Mouse (Mus musculus): ENCODE results near the gene Olfr1357. TPM values are rescaled to one million over a fixed set of nuclear protein-coding genes. Genes with fewer than 3 reads are reported as not detected.

Olfr1357 gene
- polyA plus RNA-seq, 1 experiment from 2014 or later: not detected

DNA sequence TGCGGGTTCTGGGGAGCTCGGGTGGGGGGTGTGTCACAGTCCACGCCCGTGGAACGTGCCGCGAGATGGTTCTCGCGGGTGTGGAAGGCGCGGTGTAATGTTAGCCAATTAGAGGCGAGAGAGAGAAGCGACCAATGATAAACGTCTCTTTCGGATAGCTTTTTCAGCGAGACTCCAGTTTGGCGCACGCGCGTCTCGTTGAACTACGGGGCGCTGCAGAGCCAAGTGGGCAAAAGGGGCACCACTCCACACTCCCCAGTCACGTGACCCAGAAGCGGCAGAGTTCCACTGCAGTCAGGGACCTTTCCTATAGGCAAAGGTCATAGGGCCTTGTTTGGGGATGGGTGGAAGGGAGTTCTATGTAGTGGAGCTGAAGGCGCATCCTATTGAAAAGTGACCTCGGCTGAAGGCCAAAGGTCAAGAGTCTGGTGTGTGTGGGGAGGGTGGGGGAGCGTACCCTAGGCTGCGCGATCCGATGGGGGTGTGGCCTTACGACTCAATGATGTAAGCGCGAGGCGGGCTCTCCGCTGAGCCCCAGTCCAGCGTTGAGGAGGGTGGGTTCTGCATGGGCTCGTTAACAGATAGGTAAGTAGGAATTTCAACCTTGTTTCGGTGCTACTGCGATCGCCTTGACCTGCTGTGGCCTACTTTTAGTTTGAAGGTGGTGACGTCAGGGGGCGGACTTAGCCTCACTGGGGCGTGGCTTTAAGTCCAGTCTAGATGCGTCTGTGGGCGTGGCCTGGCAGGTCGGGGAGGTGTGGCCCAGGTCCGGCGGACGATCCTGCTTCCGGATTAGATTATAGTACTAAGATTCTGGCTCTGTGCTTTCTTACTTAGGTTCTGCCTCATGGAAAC, 43.4 kb downstream of the Olfr1357 start, which contains the start of gene Ilvbl:
Gene Ilvbl (plus strand): TSS at position 97 of the 855 bp plus-strand sequence.
- Histone ChIP-seq H3K4me2 (ENCODE audit: low read depth, low read length) (peak within 1 kb of the TSS; percentile 80), H3K4me1 (ENCODE audit: control insufficient read depth, insufficient read depth, low read length) (peaks cover 6% of the 10 kb centered on the region; the same call in 1 of the 2 replicates), H3K36me3 (ENCODE audit: control insufficient read depth, insufficient read depth, low read length) (peaks cover 4% of the 10 kb centered on the region; the same call in 1 of the 2 replicates), H3K27me3 (ENCODE audit: control insufficient read depth, insufficient read depth, low read length) (no peaks in the 10 kb centered on the region), H3K27ac (ENCODE audit: low read length) (peak within 1 kb of the TSS; percentile 96), H3K4me3 (replicated peaks; ENCODE audit: low read length) (peak within 1 kb of the TSS; percentile 71), H3K9me3 (replicated peaks; ENCODE audit: control insufficient read depth, low read length) (no peaks in the 10 kb centered on the region), H3K9ac (ENCODE audit: low read length) (peak within 1 kb of the TSS; percentile 86)
- WGBS: under 1% methylated on average over 51 of the region's 51 CpGs
- ATAC-seq (ENCODE audit: insufficient read depth, low FRiP score): peak; percentile 90

DNA sequence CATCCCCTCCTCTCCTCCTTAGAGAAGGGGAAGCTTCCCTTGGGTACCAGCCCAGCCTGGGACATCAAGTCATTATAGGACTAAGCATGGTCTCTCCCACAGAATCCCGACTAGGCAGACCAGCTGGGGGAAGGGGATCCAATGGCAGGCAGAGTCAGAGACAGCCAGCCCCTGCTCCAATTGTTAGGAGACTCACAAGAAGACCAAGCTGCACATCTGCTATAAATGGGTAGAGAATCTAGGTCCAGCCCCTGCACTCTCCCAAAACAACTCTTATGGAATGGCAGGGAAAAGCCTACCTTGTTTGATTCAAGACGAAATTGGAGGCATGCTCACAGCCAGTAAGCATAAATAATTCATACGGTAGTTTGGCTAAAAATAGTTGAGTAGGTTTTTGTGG, 44.6 kb downstream of the Olfr1357 start:
- H3K27me3 ChIP-seq (ENCODE audit: control insufficient read depth, insufficient read depth, low read length): no peaks in the 10 kb centered on the region
- H3K27ac ChIP-seq (ENCODE audit: low read length): no peak overlapping the region
- no peak for ATAC-seq (ENCODE audit: insufficient read depth, low FRiP score)
- no peak overlapping the region for H3K4me2 ChIP-seq (ENCODE audit: low read depth, low read length)
- H3K4me3 ChIP-seq (replicated peaks; ENCODE audit: low read length): no peak overlapping the region
- 76% methylated on average over 3 of the region's 3 CpGs for WGBS
- peaks cover 4% of the 10 kb centered on the region; the same call in 1 of the 2 replicates for H3K36me3 ChIP-seq (ENCODE audit: control insufficient read depth, insufficient read depth, low read length)
- peaks cover 6% of the 10 kb centered on the region; the same call in 1 of the 2 replicates for H3K4me1 ChIP-seq (ENCODE audit: control insufficient read depth, insufficient read depth, low read length)
- no peaks in the 10 kb centered on the region for H3K9me3 ChIP-seq (replicated peaks; ENCODE audit: control insufficient read depth, low read length)
- H3K9ac ChIP-seq (ENCODE audit: low read length): no peak overlapping the region

DNA sequence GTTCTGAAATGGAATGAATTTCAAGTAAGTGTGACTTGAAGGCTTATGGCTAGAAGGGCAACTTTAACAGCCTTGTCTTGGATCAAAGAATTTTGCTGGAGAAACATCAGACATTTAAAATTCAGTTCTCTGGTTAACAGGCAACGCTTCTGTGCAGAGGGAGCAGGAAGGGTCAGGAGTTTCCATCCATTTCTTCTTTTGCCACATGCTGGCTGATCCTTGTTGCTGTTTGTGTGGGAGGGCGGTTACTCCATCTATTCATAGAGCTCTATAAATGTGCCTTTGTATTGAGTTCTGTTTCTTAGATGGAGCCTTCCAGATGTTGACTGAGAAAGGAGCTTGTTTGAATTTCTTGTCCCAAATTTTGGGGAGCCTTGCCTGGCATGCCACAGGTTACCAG, 47.0 kb downstream of the Olfr1357 start:
- peaks cover 6% of the 10 kb centered on the region; the same call in 1 of the 2 replicates for H3K4me1 ChIP-seq (ENCODE audit: control insufficient read depth, insufficient read depth, low read length)
- H3K4me2 ChIP-seq (ENCODE audit: low read depth, low read length): no peak overlapping the region
- no peaks in the 10 kb centered on the region for H3K9me3 ChIP-seq (replicated peaks; ENCODE audit: control insufficient read depth, low read length)
- no peak overlapping the region for H3K27ac ChIP-seq (ENCODE audit: low read length)
- no peaks in the 10 kb centered on the region for H3K27me3 ChIP-seq (ENCODE audit: control insufficient read depth, insufficient read depth, low read length)
- no peak overlapping the region for H3K4me3 ChIP-seq (replicated peaks; ENCODE audit: low read length)
- WGBS: 71% methylated on average over 2 of the region's 2 CpGs
- no peaks in the 10 kb centered on the region for H3K36me3 ChIP-seq (ENCODE audit: control insufficient read depth, insufficient read depth, low read length)
- no peak for ATAC-seq (ENCODE audit: insufficient read depth, low FRiP score)
- no peak overlapping the region for H3K9ac ChIP-seq (ENCODE audit: low read length)

DNA sequence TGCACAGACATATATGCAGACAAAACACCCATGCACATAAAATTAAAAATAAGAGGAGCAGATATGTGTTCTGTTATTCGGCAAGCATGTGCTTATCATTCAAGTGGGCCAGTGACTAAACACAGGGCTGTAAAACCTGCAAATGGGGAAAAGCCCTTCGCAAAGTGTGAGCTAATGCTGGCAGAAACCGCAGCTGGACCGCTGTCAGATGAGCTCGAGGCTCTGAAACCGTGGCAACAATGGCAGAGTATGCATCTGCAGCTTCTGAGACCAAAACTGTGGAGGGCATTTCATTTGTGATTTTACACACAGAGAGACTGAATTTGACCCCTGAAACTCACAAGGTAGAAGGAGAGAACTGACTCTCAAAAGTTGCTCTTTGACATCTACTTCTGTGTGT, 47.5 kb downstream of the Olfr1357 start:
- no peak overlapping the region for H3K4me3 ChIP-seq (replicated peaks; ENCODE audit: low read length)
- WGBS: 65% methylated on average over 6 of the region's 6 CpGs
- no peaks in the 10 kb centered on the region for H3K36me3 ChIP-seq (ENCODE audit: control insufficient read depth, insufficient read depth, low read length)
- H3K4me2 ChIP-seq (ENCODE audit: low read depth, low read length): no peak overlapping the region
- H3K27me3 ChIP-seq (ENCODE audit: control insufficient read depth, insufficient read depth, low read length): no peaks in the 10 kb centered on the region
- ATAC-seq (ENCODE audit: insufficient read depth, low FRiP score): no peak
- no peak overlapping the region for H3K9ac ChIP-seq (ENCODE audit: low read length)
- no peak overlapping the region for H3K27ac ChIP-seq (ENCODE audit: low read length)
- no peaks in the 10 kb centered on the region for H3K9me3 ChIP-seq (replicated peaks; ENCODE audit: control insufficient read depth, low read length)
- peaks cover 2% of the 10 kb centered on the region; the same call in 1 of the 2 replicates for H3K4me1 ChIP-seq (ENCODE audit: control insufficient read depth, insufficient read depth, low read length)

DNA sequence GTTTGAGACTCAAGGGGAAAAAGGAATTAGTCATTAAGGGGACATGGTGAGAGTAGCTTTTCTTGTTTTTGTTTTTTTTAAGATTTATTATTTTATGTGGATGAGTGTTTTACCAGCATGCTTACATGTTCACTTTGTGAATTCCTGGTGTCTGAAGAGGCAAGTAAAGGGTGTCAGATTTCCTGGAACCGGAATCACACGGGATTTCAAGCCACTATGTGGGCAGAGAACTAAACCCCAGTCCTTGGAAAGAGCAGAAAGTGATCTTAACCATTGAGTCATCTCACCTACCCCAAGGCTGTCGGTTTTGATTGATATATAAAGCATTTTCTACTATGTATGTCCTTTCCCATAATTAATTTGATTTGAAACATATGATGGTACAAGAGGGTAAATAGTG, 48.2 kb downstream of the Olfr1357 start:
- Histone ChIP-seq H3K9me3 (replicated peaks; ENCODE audit: control insufficient read depth, low read length) (no peaks in the 10 kb centered on the region), H3K4me2 (ENCODE audit: low read depth, low read length) (no peak overlapping the region), H3K9ac (ENCODE audit: low read length) (no peak overlapping the region), H3K4me1 (ENCODE audit: control insufficient read depth, insufficient read depth, low read length) (no peaks in the 10 kb centered on the region), H3K27me3 (ENCODE audit: control insufficient read depth, insufficient read depth, low read length) (no peaks in the 10 kb centered on the region), H3K36me3 (ENCODE audit: control insufficient read depth, insufficient read depth, low read length) (no peaks in the 10 kb centered on the region), H3K27ac (ENCODE audit: low read length) (no peak overlapping the region), H3K4me3 (replicated peaks; ENCODE audit: low read length) (no peak overlapping the region)
- no peak for ATAC-seq (ENCODE audit: insufficient read depth, low FRiP score)
- WGBS: 48% methylated on average over 3 of the region's 3 CpGs

DNA sequence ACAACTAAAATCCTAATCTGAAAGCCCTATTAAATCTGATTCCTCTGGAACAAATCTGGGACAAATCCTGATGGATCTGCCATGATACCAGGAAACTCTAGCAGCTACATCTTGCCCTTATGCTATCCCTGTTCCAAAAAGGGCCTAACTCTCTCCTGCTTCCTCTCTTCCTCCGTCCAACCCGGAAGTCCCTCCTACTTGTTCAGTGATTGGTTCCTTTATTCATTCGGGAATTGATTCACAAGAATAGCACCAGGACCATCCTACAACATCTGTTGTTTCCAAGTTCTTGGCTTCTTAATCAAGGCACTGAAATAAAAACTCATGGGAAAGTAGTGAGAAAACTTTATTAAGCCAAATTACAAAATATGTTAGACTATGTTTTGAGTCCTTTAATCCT, 48.7 kb downstream of the Olfr1357 start:
- Histone ChIP-seq H3K4me1 (ENCODE audit: control insufficient read depth, insufficient read depth, low read length) (no peaks in the 10 kb centered on the region), H3K9me3 (replicated peaks; ENCODE audit: control insufficient read depth, low read length) (no peaks in the 10 kb centered on the region), H3K36me3 (ENCODE audit: control insufficient read depth, insufficient read depth, low read length) (no peaks in the 10 kb centered on the region), H3K27me3 (ENCODE audit: control insufficient read depth, insufficient read depth, low read length) (no peaks in the 10 kb centered on the region), H3K4me2 (ENCODE audit: low read depth, low read length) (no peak overlapping the region), H3K4me3 (replicated peaks; ENCODE audit: low read length) (no peak overlapping the region), H3K27ac (ENCODE audit: low read length) (no peak overlapping the region), H3K9ac (ENCODE audit: low read length) (no peak overlapping the region)
- ATAC-seq (ENCODE audit: insufficient read depth, low FRiP score): no peak
- WGBS: 79% methylated on average over 3 of the region's 3 CpGs

DNA sequence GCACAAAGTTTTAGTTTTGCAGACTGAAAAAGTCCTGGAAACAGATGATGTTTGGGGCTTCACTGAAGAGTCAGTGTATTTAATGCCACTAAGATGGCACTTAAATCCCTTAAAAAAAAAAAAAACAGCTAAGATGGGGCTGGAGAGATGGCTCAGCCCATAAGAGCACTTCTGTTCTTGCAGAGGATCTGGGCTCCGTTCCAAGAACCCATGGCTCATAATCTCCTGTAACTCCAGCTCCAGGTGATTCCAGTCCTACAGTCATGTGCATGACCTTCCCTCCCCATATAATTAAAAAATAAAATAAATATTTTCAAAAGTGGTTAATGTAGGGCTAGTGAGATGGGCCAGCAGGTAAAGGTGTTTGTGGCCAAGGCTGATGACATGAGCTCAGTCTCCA, 52.8 kb downstream of the Olfr1357 start:
- Histone ChIP-seq H3K9ac (ENCODE audit: low read length) (no peak overlapping the region), H3K27ac (ENCODE audit: low read length) (no peak overlapping the region), H3K4me3 (replicated peaks; ENCODE audit: low read length) (no peak overlapping the region), H3K4me1 (ENCODE audit: control insufficient read depth, insufficient read depth, low read length) (no peaks in the 10 kb centered on the region), H3K36me3 (ENCODE audit: control insufficient read depth, insufficient read depth, low read length) (no peaks in the 10 kb centered on the region), H3K4me2 (ENCODE audit: low read depth, low read length) (no peak overlapping the region), H3K9me3 (replicated peaks; ENCODE audit: control insufficient read depth, low read length) (no peaks in the 10 kb centered on the region), H3K27me3 (ENCODE audit: control insufficient read depth, insufficient read depth, low read length) (no peaks in the 10 kb centered on the region)
- no peak for ATAC-seq (ENCODE audit: insufficient read depth, low FRiP score)
- WGBS: 56% methylated on average over 1 of the region's 1 CpGs

Other genes with a start within 250 kb of the Olfr1357 start
- gene Rrp1, start 205.0 kb downstream of the Olfr1357 start, polyA plus RNA-seq (2015; fragmentation: Nextera tagmentation; extraction: Ambion mirVana): 242 and 272 TPM in 2 replicates
- 406 and 433 TPM in 2 replicates for gene Cstb, start 192.4 kb downstream of the Olfr1357 start, polyA plus RNA-seq (2015; fragmentation: Nextera tagmentation; extraction: Ambion mirVana)
- 12.4 and 12.7 TPM in 2 replicates for gene Pdxk, start 153.1 kb downstream of the Olfr1357 start, polyA plus RNA-seq (2015; fragmentation: Nextera tagmentation; extraction: Ambion mirVana)
- gene Olfr1358, start 100.6 kb downstream of the Olfr1357 start, polyA plus RNA-seq (2015; fragmentation: Nextera tagmentation; extraction: Ambion mirVana): not detected in 2 replicates
- 58.9 and 64.6 TPM in 2 replicates for gene Ilvbl, start 43.7 kb downstream of the Olfr1357 start, polyA plus RNA-seq (2015; fragmentation: Nextera tagmentation; extraction: Ambion mirVana)
- 14.0 and 15.7 TPM in 2 replicates for gene Syde1, start 26.1 kb downstream of the Olfr1357 start, polyA plus RNA-seq (2015; fragmentation: Nextera tagmentation; extraction: Ambion mirVana)
- gene Casp14, start 100.2 kb upstream of the Olfr1357 start, polyA plus RNA-seq (2015; fragmentation: Nextera tagmentation; extraction: Ambion mirVana): 3.0 and 4.8 TPM in 2 replicates
- not detected in 2 replicates for gene Ccdc105, start 135.0 kb upstream of the Olfr1357 start, polyA plus RNA-seq (2015; fragmentation: Nextera tagmentation; extraction: Ambion mirVana)
- 0.65 and 0.67 TPM in 2 replicates for gene Slc1a6, start 162.4 kb upstream of the Olfr1357 start, polyA plus RNA-seq (2015; fragmentation: Nextera tagmentation; extraction: Ambion mirVana)
- gene Olfr1356, start 234.1 kb upstream of the Olfr1357 start, polyA plus RNA-seq (2015; fragmentation: Nextera tagmentation; extraction: Ambion mirVana): not detected in 2 replicates